Mouse (Mus musculus): ENCODE data around the gene Chd9.

GRCm38 (mm10) chr8:91077077-91077867, 249.1 kb downstream of the Chd9 start:
- no peak for TF ChIP-seq CTCF (IDR thresholded peaks at IDR 0.05; ENCODE audit: low read depth, low read length)
- TF ChIP-seq POLR2A (IDR thresholded peaks at IDR 0.05; ENCODE audit: borderline replicate concordance, low read depth, low read length) = no peak
